Mouse (Mus musculus): ENCODE results near the gene Ints14. TPM values are rescaled to one million over a fixed set of nuclear protein-coding genes. Genes with fewer than 3 reads are reported as not detected.

Gene Ints14
- 45.1 and 49.2 TPM in 2 replicates for polyA plus RNA-seq (2015; fragmentation: Nextera tagmentation; extraction: Ambion mirVana)

GRCm38 (mm10) chr9:64960117-64960977, at the start of gene Ints14:
Gene Ints14 (plus strand): TSS chr9:64960905.
- no peaks in the 10 kb centered on the region for H3K9me3 ChIP-seq (ENCODE audit: control insufficient read depth, low read length)
- 3% methylated on average over 29 of the region's 29 CpGs for WGBS

GRCm38 (mm10) chr9:64913406-64913805, 47.3 kb upstream of the Ints14 start:
- no peaks in the 10 kb centered on the region for H3K4me1 ChIP-seq (ENCODE audit: control insufficient read depth, insufficient read depth, low read length)
- no peak for ATAC-seq

More at GRCm38 (mm10) chr9:64960117-64960977, at the start of gene Ints14:
- H3K4me1 ChIP-seq (ENCODE audit: control insufficient read depth, insufficient read depth, low read length): peaks cover 9% of the 10 kb centered on the region
- H3K9ac ChIP-seq (ENCODE audit: low read depth, low read length): peak within 1 kb of the TSS; percentile 94
- peak within 1 kb of the TSS; percentile 87 for H3K27ac ChIP-seq (ENCODE audit: low read length)
- H3K4me2 ChIP-seq (ENCODE audit: low read depth, low read length): peak within 1 kb of the TSS; percentile 54
- ATAC-seq: peak; percentile 98
- H3K36me3 ChIP-seq (ENCODE audit: control insufficient read depth, insufficient read depth, low read length): peaks cover 10% of the 10 kb centered on the region
- H3K4me3 ChIP-seq (ENCODE audit: low read length): peak within 1 kb of the TSS; percentile 76
- H3K27me3 ChIP-seq (replicated peaks; ENCODE audit: control insufficient read depth, insufficient read depth, low read length): no peaks in the 10 kb centered on the region

GRCm38 (mm10) chr9:64913973-64914372, 46.7 kb upstream of the Ints14 start:
- Histone ChIP-seq H3K27me3 (replicated peaks; ENCODE audit: control insufficient read depth, insufficient read depth, low read length) (no peaks in the 10 kb centered on the region), H3K4me2 (ENCODE audit: low read depth, low read length) (no peak overlapping the region), H3K4me3 (ENCODE audit: low read length) (no peak overlapping the region), H3K4me1 (ENCODE audit: control insufficient read depth, insufficient read depth, low read length) (no peaks in the 10 kb centered on the region), H3K9ac (ENCODE audit: low read depth, low read length) (no peak overlapping the region), H3K27ac (ENCODE audit: low read length) (no peak overlapping the region), H3K9me3 (ENCODE audit: control insufficient read depth, low read length) (no peaks in the 10 kb centered on the region), H3K36me3 (ENCODE audit: control insufficient read depth, insufficient read depth, low read length) (0 out of 2 replicates have a peak, but pooled peaks cover 3% of the 10 kb centered on the region)
- 61% methylated on average over 2 of the region's 2 CpGs for WGBS
- 0 out of 2 replicates have a peak, but pooled peaks have one; percentile 18 for ATAC-seq

More at GRCm38 (mm10) chr9:64913406-64913805, 47.3 kb upstream of the Ints14 start:
- Histone ChIP-seq H3K9me3 (ENCODE audit: control insufficient read depth, low read length) (no peaks in the 10 kb centered on the region), H3K36me3 (ENCODE audit: control insufficient read depth, insufficient read depth, low read length) (0 out of 2 replicates have a peak, but pooled peaks cover 3% of the 10 kb centered on the region), H3K4me2 (ENCODE audit: low read depth, low read length) (no peak overlapping the region), H3K27me3 (replicated peaks; ENCODE audit: control insufficient read depth, insufficient read depth, low read length) (no peaks in the 10 kb centered on the region), H3K27ac (ENCODE audit: low read length) (no peak overlapping the region), H3K4me3 (ENCODE audit: low read length) (no peak overlapping the region), H3K9ac (ENCODE audit: low read depth, low read length) (no peak overlapping the region)
- WGBS: 86% methylated on average over 4 of the region's 4 CpGs

GRCm38 (mm10) chr9:64914629-64915028, 46.1 kb upstream of the Ints14 start:
- Histone ChIP-seq H3K36me3 (ENCODE audit: control insufficient read depth, insufficient read depth, low read length) (0 out of 2 replicates have a peak, but pooled peaks cover 3% of the 10 kb centered on the region), H3K27ac (ENCODE audit: low read length) (no peak overlapping the region), H3K4me3 (ENCODE audit: low read length) (no peak overlapping the region), H3K4me2 (ENCODE audit: low read depth, low read length) (no peak overlapping the region), H3K9me3 (ENCODE audit: control insufficient read depth, low read length) (no peaks in the 10 kb centered on the region), H3K9ac (ENCODE audit: low read depth, low read length) (no peak overlapping the region), H3K4me1 (ENCODE audit: control insufficient read depth, insufficient read depth, low read length) (no peaks in the 10 kb centered on the region), H3K27me3 (replicated peaks; ENCODE audit: control insufficient read depth, insufficient read depth, low read length) (no peaks in the 10 kb centered on the region)
- 85% methylated on average over 4 of the region's 4 CpGs for WGBS
- ATAC-seq: no peak

- no peaks in the 10 kb centered on the region for H3K27me3 ChIP-seq (replicated peaks; ENCODE audit: control insufficient read depth, insufficient read depth, low read length)
- no peaks in the 10 kb centered on the region for H3K9me3 ChIP-seq (ENCODE audit: control insufficient read depth, low read length)
- WGBS: 27% methylated on average over 16 of the region's 16 CpGs
- ATAC-seq: 0 out of 2 replicates have a peak, but pooled peaks have one; percentile 53
- H3K36me3 ChIP-seq (ENCODE audit: control insufficient read depth, insufficient read depth, low read length): 0 out of 2 replicates have a peak, but pooled peaks cover 2% of the 10 kb centered on the region
- H3K4me3 ChIP-seq (ENCODE audit: low read length): peak overlapping the region; percentile 42
- H3K4me1 ChIP-seq (ENCODE audit: control insufficient read depth, insufficient read depth, low read length): no peaks in the 10 kb centered on the region
- peak overlapping the region; percentile 47 for H3K4me2 ChIP-seq (ENCODE audit: low read depth, low read length)
- H3K27ac ChIP-seq (ENCODE audit: low read length): no peak overlapping the region
- H3K9ac ChIP-seq (ENCODE audit: low read depth, low read length): peak overlapping the region; percentile 55
Observed at GRCm38 (mm10) chr9:64918560-64918959, 42.1 kb upstream of the Ints14 start.

- H3K4me2 ChIP-seq (ENCODE audit: low read depth, low read length): no peak overlapping the region
- 83% methylated on average over 5 of the region's 5 CpGs for WGBS
- H3K27me3 ChIP-seq (replicated peaks; ENCODE audit: control insufficient read depth, insufficient read depth, low read length): no peaks in the 10 kb centered on the region
- no peaks in the 10 kb centered on the region for H3K9me3 ChIP-seq (ENCODE audit: control insufficient read depth, low read length)
- H3K4me1 ChIP-seq (ENCODE audit: control insufficient read depth, insufficient read depth, low read length): no peaks in the 10 kb centered on the region
- H3K4me3 ChIP-seq (ENCODE audit: low read length): no peak overlapping the region
- no peak overlapping the region for H3K9ac ChIP-seq (ENCODE audit: low read depth, low read length)
- H3K27ac ChIP-seq (ENCODE audit: low read length): no peak overlapping the region
- ATAC-seq: no peak
- H3K36me3 ChIP-seq (ENCODE audit: control insufficient read depth, insufficient read depth, low read length): no peaks in the 10 kb centered on the region
Observed at GRCm38 (mm10) chr9:64925771-64926170, 34.9 kb upstream of the Ints14 start.

- Histone ChIP-seq H3K27ac (ENCODE audit: low read length) (peak overlapping the region; percentile 18; the same call in 1 of the 2 replicates), H3K9me3 (ENCODE audit: control insufficient read depth, low read length) (no peaks in the 10 kb centered on the region), H3K4me1 (ENCODE audit: control insufficient read depth, insufficient read depth, low read length) (no peaks in the 10 kb centered on the region), H3K36me3 (ENCODE audit: control insufficient read depth, insufficient read depth, low read length) (no peaks in the 10 kb centered on the region), H3K9ac (ENCODE audit: low read depth, low read length) (no peak overlapping the region), H3K27me3 (replicated peaks; ENCODE audit: control insufficient read depth, insufficient read depth, low read length) (no peaks in the 10 kb centered on the region), H3K4me3 (ENCODE audit: low read length) (no peak overlapping the region), H3K4me2 (ENCODE audit: low read depth, low read length) (no peak overlapping the region)
- 62% methylated on average over 8 of the region's 8 CpGs for WGBS
- peak; percentile 44; the same call in 1 of the 2 replicates for ATAC-seq
Observed at GRCm38 (mm10) chr9:64926201-64926991, 34.3 kb upstream of the Ints14 start.

- ATAC-seq: no peak
- Histone ChIP-seq H3K4me2 (ENCODE audit: low read depth, low read length) (no peak overlapping the region), H3K27me3 (replicated peaks; ENCODE audit: control insufficient read depth, insufficient read depth, low read length) (no peaks in the 10 kb centered on the region), H3K9me3 (ENCODE audit: control insufficient read depth, low read length) (no peaks in the 10 kb centered on the region), H3K27ac (ENCODE audit: low read length) (no peak overlapping the region), H3K4me3 (ENCODE audit: low read length) (no peak overlapping the region), H3K4me1 (ENCODE audit: control insufficient read depth, insufficient read depth, low read length) (peaks cover 7% of the 10 kb centered on the region; the same call in 1 of the 2 replicates), H3K36me3 (ENCODE audit: control insufficient read depth, insufficient read depth, low read length) (no peaks in the 10 kb centered on the region), H3K9ac (ENCODE audit: low read depth, low read length) (no peak overlapping the region)
- 74% methylated on average over 4 of the region's 4 CpGs for WGBS
Observed at GRCm38 (mm10) chr9:64930256-64930655, 30.4 kb upstream of the Ints14 start.
